Mouse (Mus musculus) testis, adult 2 months (tissue): ENCODE measurements around the gene Pias4. TPM values are rescaled to one million over a fixed set of nuclear protein-coding genes. Genes with fewer than 3 reads are reported as not detected.

Source experiments
- H3K27ac ChIP-seq: fragments of 200-500 bp; 2 replicates; pipeline ENCODE4 v1.5.1; 2012; ENCODE audit warnings: low read depth, low read length; ENCODE audit not compliant: control insufficient read depth, insufficient read depth
- H3K27me3 ChIP-seq: fragments of 200-500 bp; 2 replicates; pipeline ENCODE4 v1.6.1; 2012; ENCODE audit warnings: mild to moderate bottlenecking, low read length, moderate library complexity; ENCODE audit not compliant: control insufficient read depth, insufficient read depth
- H3K36me3 ChIP-seq: fragments of 200-500 bp; 2 replicates; pipeline ENCODE4 v1.6.1; 2012; ENCODE audit warnings: mild to moderate bottlenecking, low read length; ENCODE audit not compliant: control insufficient read depth, insufficient read depth
- H3K4me1 ChIP-seq: fragments of 200-500 bp; 2 replicates; pipeline ENCODE4 v1.6.1; 2012; ENCODE audit warnings: low read length; ENCODE audit not compliant: control insufficient read depth, insufficient read depth
- H3K4me3 ChIP-seq: fragments of 200-500 bp; 2 replicates; pipeline ENCODE4 v1.5.1; 2012; ENCODE audit warnings: low read depth, mild to moderate bottlenecking, low read length, moderate library complexity, mixed read lengths; ENCODE audit not compliant: control insufficient read depth
- CTCF ChIP-seq: fragments of 200-500 bp; IDR thresholded peaks from 2 replicates; pipeline ENCODE4 v1.5.1; 2012; ENCODE audit warnings: low read depth, mild to moderate bottlenecking, inconsistent platforms, low read length, moderate library complexity; ENCODE audit not compliant: control insufficient read depth, insufficient read depth, insufficient replicate concordance
- POLR2A ChIP-seq: fragments of 200-500 bp; IDR thresholded peaks from 2 replicates; pipeline ENCODE4 v1.6.1; 2012; ENCODE audit warnings: low read depth, mild to moderate bottlenecking, inconsistent platforms, low read length, moderate library complexity; ENCODE audit not compliant: control insufficient read depth
- polyA plus RNA-seq: library from polyadenylated mRNA; depleted of rRNA; stranded (reverse); fragments of >200 nt; gene quantifications from 2 replicates; pipeline ENCODE4 v1.2.3, GENCODE M21; 2012

Pias4 gene
- polyA plus RNA-seq, 1 experiment = 164 TPM

- Histone ChIP-seq H3K4me3 (peak within 1 kb of the TSS; percentile 79), H3K27me3 (no peaks in the 10 kb centered on the region), H3K4me1 (peaks cover 39% of the 10 kb centered on the region), H3K27ac (peak within 1 kb of the TSS; percentile 55), H3K36me3 (no peaks in the 10 kb centered on the region)
- TF ChIP-seq POLR2A (no peak; the same call in 1 of the 2 replicates), CTCF (no peak)
These were observed 32.6 kb downstream of the Pias4 start, which contains the start of gene Zbtb7a for GRCm38 (mm10) chr10:81134966-81135681. TSS of gene Zbtb7a (plus strand) at chr10:81135220.

- no peaks in the 10 kb centered on the region for H3K27me3 ChIP-seq
- H3K27ac ChIP-seq = 0 out of 2 replicates have a peak overlapping the region, but pooled peaks have one; percentile 5
- H3K36me3 ChIP-seq = no peaks in the 10 kb centered on the region
- peak overlapping the region; percentile 11 for H3K4me3 ChIP-seq
- H3K4me1 ChIP-seq = peaks cover 39% of the 10 kb centered on the region
- TF ChIP-seq CTCF (no peak), POLR2A (no peak)
These were observed 33.5 kb downstream of the Pias4 start for GRCm38 (mm10) chr10:81134181-81134587.

- Histone ChIP-seq H3K36me3 (no peaks in the 10 kb centered on the region; the same call in 1 of the 2 replicates), H3K27me3 (no peaks in the 10 kb centered on the region), H3K4me3 (no peak overlapping the region), H3K27ac (no peak overlapping the region), H3K4me1 (peaks cover 5% of the 10 kb centered on the region)
- no peak for TF ChIP-seq POLR2A
- no peak for TF ChIP-seq CTCF
These were observed 44.2 kb downstream of the Pias4 start for GRCm38 (mm10) chr10:81123500-81123899.

GRCm38 (mm10) chr10:81122889-81123288 is 44.8 kb downstream of the Pias4 start:
- no peaks in the 10 kb centered on the region; the same call in 1 of the 2 replicates for H3K36me3 ChIP-seq
- no peaks in the 10 kb centered on the region for H3K27me3 ChIP-seq
- no peaks in the 10 kb centered on the region for H3K4me1 ChIP-seq
- no peak overlapping the region for H3K27ac ChIP-seq
- TF ChIP-seq CTCF (no peak), POLR2A (no peak)
- no peak overlapping the region for H3K4me3 ChIP-seq

- Histone ChIP-seq H3K36me3 (no peaks in the 10 kb centered on the region; the same call in 1 of the 2 replicates), H3K27ac (no peak overlapping the region), H3K4me1 (no peaks in the 10 kb centered on the region), H3K4me3 (no peak overlapping the region), H3K27me3 (no peaks in the 10 kb centered on the region)
- TF ChIP-seq POLR2A = no peak
- TF ChIP-seq CTCF = no peak
These were observed 47.1 kb downstream of the Pias4 start for GRCm38 (mm10) chr10:81120650-81121049.

GRCm38 (mm10) chr10:81119625-81120024 is 48.1 kb downstream of the Pias4 start:
- no peaks in the 10 kb centered on the region; the same call in none of the 2 replicates for H3K36me3 ChIP-seq
- no peak overlapping the region for H3K4me3 ChIP-seq
- no peak overlapping the region for H3K27ac ChIP-seq
- H3K4me1 ChIP-seq = no peaks in the 10 kb centered on the region
- no peak for TF ChIP-seq POLR2A
- TF ChIP-seq CTCF = no peak
- no peaks in the 10 kb centered on the region for H3K27me3 ChIP-seq

- no peaks in the 10 kb centered on the region for H3K4me1 ChIP-seq
- no peaks in the 10 kb centered on the region for H3K27me3 ChIP-seq
- no peak overlapping the region for H3K4me3 ChIP-seq
- no peaks in the 10 kb centered on the region; the same call in none of the 2 replicates for H3K36me3 ChIP-seq
- H3K27ac ChIP-seq = no peak overlapping the region
- no peak for TF ChIP-seq POLR2A
- TF ChIP-seq CTCF = no peak
These were observed 54.8 kb downstream of the Pias4 start for GRCm38 (mm10) chr10:81112946-81113345.
